Mouse (Mus musculus) adrenal gland, postnatal 0 days (tissue): ENCODE data around the gene Mfng. TPM values are rescaled to one million over a fixed set of nuclear protein-coding genes. Genes with fewer than 3 reads are reported as not detected.

Source experiments
- polyA plus RNA-seq: library from polyadenylated mRNA; unstranded; fragments of >200 nt; fragmentation: Nextera tagmentation; extraction: Ambion mirVana; gene quantifications from 2 replicates; pipeline ENCODE4 v1.2.1, GENCODE M21; 2015

Gene Mfng
- 8.0 and 14.8 TPM in 2 replicates for polyA plus RNA-seq

DNA sequence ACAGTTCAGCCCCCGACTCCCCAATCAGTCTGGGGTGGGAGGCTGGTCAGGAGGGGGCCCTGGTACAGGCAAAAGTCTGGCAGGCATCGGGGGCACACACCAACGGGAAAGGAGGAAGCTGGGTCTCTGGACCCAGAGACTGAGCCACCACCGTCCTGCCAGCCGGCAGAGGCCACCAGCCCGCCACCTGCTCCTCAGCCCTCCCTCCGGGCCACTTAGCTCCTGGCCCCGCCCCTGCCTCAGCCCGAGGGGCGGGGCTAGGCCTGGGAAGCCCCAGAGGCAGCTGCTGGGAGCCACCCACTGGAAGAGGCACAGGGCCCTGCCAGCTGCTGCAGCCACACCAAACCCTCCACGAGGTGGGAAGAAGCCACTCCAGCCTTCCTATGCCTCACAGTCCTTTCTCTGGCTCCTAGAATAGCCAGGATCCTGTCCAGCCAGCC is at the start of gene Mfng:
Gene Mfng, minus strand, starts transcription at position 186 of the 440 bp plus-strand sequence.

DNA sequence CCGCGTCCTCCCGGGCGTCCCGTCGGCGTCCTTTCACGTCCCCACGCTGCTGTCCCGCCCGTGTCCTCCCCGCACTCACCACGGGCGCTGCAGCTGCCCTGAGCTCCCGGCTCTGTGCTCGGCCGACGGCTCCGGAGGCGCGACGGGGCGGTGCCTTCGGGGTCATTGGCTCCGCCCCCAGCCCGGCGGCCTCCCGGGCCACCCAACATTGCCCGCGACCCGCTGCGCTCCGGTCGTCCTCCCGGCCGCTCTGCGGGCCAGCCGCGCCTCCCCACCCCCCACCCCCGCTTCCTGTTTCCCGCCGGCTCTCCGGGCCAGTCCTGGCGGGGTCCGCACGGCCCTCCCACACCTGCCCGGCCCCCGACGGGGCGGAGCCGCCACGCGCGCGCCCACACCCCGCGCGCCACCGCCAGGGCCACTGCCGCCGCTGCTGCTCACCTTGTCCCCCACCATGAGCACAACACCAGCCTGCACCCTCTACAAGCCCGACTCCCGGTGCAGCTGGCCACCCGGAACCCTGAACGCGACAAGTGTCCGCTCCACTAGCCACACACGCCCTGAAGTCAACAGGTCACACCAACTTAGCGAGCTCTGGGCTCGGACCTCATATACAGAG is 29.6 kb upstream of the Mfng start, which contains the start of gene Card10:
Gene Card10, minus strand, starts transcription at position 267 of the 616 bp plus-strand sequence.

DNA sequence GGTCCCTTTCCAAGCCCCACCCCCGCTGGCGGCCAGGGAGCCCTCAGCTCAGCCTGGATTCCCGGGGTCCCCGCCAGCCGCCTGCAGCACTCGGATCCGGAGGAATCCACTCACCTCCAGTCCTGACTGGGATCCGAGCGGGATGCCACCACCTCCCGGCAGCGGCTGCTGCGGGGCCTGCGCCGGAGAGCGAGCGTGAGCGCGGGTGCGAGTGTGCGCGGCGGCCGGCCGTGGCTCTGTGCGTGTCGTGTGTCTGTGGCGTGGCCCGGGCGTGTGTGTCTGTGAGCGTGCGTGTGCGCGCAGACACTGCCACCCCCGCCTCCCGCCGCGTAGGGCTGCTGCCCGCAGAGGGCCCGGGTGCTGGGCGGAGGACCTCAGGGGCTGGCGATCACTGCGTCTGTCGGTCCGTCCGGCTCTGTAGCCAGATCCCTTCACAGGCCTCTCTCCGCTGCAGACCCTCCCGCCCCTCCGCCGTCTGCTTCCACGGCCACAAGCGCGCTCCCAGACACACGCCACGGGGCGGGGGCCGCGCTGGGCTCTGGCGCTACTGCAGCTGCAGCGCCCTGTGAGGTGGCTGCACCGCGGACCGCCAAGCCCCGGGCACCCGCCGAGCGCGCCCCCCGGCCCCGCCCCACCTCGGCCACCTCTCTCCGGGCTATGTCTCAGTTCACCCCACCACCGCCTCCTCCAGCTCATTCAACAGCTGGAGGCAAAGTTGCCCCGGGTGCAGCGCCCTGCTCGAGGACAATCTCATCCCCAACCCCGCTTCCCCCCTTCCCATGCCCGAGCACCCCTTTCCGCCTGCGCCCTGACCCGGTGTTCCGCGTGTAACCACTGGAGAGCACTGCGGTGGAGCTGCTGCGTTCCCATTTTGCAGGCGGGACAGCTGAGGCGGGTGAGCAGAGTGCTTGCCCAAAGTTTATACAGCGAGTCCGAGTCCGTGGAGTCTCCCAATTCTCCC is 54.7 kb downstream of the Mfng start, which contains the start of gene Elfn2:
Gene Elfn2, minus strand, starts transcription at position 482 of the 961 bp plus-strand sequence.

Other genes with a start within 250 kb of the Mfng start
- gene C1qtnf6, start 242.1 kb downstream of the Mfng start, polyA plus RNA-seq = 35.7 and 62.6 TPM in 2 replicates
- 0.14 and 0.32 TPM in 2 replicates for gene Sstr3, start 228.8 kb downstream of the Mfng start, polyA plus RNA-seq
- 15.9 and 17.9 TPM in 2 replicates for gene Rac2, start 200.7 kb downstream of the Mfng start, polyA plus RNA-seq
- 7.9 and 8.0 TPM in 2 replicates for gene Cyth4, start 176.4 kb downstream of the Mfng start, polyA plus RNA-seq
- 0.25 and 0.41 TPM in 2 replicates for gene Elfn2, start 54.7 kb downstream of the Mfng start, polyA plus RNA-seq
- 1.8 and 3.0 TPM in 2 replicates for gene Card10, start 29.6 kb upstream of the Mfng start, polyA plus RNA-seq
- 26.0 and 39.0 TPM in 2 replicates for gene Cdc42ep1, start 69.1 kb upstream of the Mfng start, polyA plus RNA-seq
- 5.1 and 5.2 TPM in 2 replicates for gene Lgals2, start 82.1 kb upstream of the Mfng start, polyA plus RNA-seq
- gene Gga1, start 103.7 kb upstream of the Mfng start, polyA plus RNA-seq = 25.8 and 36.2 TPM in 2 replicates
- gene Gm49510, start 126.2 kb upstream of the Mfng start, polyA plus RNA-seq = 0.10 and 0.24 TPM in 2 replicates
- gene Sh3bp1, start 126.3 kb upstream of the Mfng start, polyA plus RNA-seq = 17.5 and 18.7 TPM in 2 replicates
- gene Pdxp, start 140.4 kb upstream of the Mfng start, polyA plus RNA-seq = 12.9 and 20.5 TPM in 2 replicates
- gene Lgals1, start 153.2 kb upstream of the Mfng start, polyA plus RNA-seq = 1,077 and 1,829 TPM in 2 replicates
- 44.6 and 49.4 TPM in 2 replicates for gene Nol12, start 161.5 kb upstream of the Mfng start, polyA plus RNA-seq
- gene Triobp, start 174.2 kb upstream of the Mfng start, polyA plus RNA-seq = 55.0 and 55.2 TPM in 2 replicates